Mouse (Mus musculus) megakaryocyte, embryonic 14.5 days (primary cell): ENCODE results near the gene Mib2.

Experiments used
- FLI1 ChIP-seq: IDR thresholded peaks from 2 replicates; pipeline ENCODE4 v1.6.1; 2012; ENCODE audit warnings: low read length, inconsistent platforms, mixed read lengths
- GATA1 ChIP-seq: IDR thresholded peaks from 3 replicates; pipeline ENCODE4 v1.6.1; 2012; ENCODE audit warnings: mixed read lengths, low read length, inconsistent platforms, borderline replicate concordance

- no peak for TF ChIP-seq GATA1
- no peak for TF ChIP-seq FLI1
Observed at GRCm38 (mm10) chr4:155645721-155646120, 23.3 kb downstream of the Mib2 start.
